Mouse (Mus musculus) limb, embryonic 15.5 days (tissue): ENCODE results near the gene Fut2. TPM values are rescaled to one million over a fixed set of nuclear protein-coding genes. Genes with fewer than 3 reads are reported as not detected.

Source experiments
- ATAC-seq: fragments of 200-750 bp; cut with Nextera tagmentation; 2 replicates; pipeline ENCODE4 v1.8.0; 2017; ENCODE audit warnings: low read depth, moderate TSS enrichment; ENCODE audit not compliant: insufficient number of reproducible peaks, low FRiP score, low TSS enrichment
- H3K27ac ChIP-seq: fragments of 300-500 bp; sonication (generic); 2 replicates; pipeline ENCODE4 v1.5.1; 2015; ENCODE audit warnings: moderate library complexity, mild to moderate bottlenecking, inconsistent platforms
- H3K27me3 ChIP-seq: fragments of 300-500 bp; sonication (generic); 2 replicates; pipeline ENCODE4 v1.6.1; 2015; ENCODE audit warnings: inconsistent platforms
- H3K36me3 ChIP-seq: fragments of 300-500 bp; sonication (generic); 2 replicates; pipeline ENCODE4 v1.6.1; 2015; ENCODE audit warnings: inconsistent platforms
- H3K4me1 ChIP-seq: fragments of 300-500 bp; sonication (generic); 2 replicates; pipeline ENCODE4 v1.6.1; 2015; ENCODE audit warnings: inconsistent platforms
- H3K4me2 ChIP-seq: fragments of 300-500 bp; sonication (generic); 2 replicates; pipeline ENCODE4 v1.6.1; 2015; ENCODE audit warnings: mild to moderate bottlenecking, inconsistent platforms
- H3K4me3 ChIP-seq: fragments of 300-500 bp; sonication (generic); 2 replicates; pipeline ENCODE4 v1.5.1; 2015; ENCODE audit warnings: mild to moderate bottlenecking, inconsistent platforms
- H3K9ac ChIP-seq: fragments of 300-500 bp; sonication (generic); 2 replicates; pipeline ENCODE4 v1.6.1; 2015; ENCODE audit warnings: inconsistent platforms
- H3K9me3 ChIP-seq: fragments of 300-500 bp; sonication (generic); 2 replicates; pipeline ENCODE4 v1.6.1; 2016; ENCODE audit warnings: inconsistent platforms
- WGBS: fragments of 180-500 bp; shearing (Covaris S2); methylation state at CpG from one replicate; pipeline ENCODE4 v1.1.7; 2015; 5-methylcytosine and 5-hydroxymethylcytosine counted together
- polyA plus RNA-seq: library from polyadenylated mRNA; unstranded; fragments of >200 nt; fragmentation: Nextera tagmentation; extraction: Ambion mirVana; gene quantifications from 2 replicates; pipeline ENCODE4 v1.2.1, GENCODE M21; 2015

Gene Fut2
- polyA plus RNA-seq, 1 experiment from 2014 or later = 8.0 TPM

GRCm38 (mm10) chr7:45701072-45701471 lies 34.9 kb upstream of the Fut2 start:
- 24% methylated on average over 11 of the region's 11 CpGs for WGBS
- peak overlapping the region; percentile 14; the same call in 1 of the 2 replicates for H3K9ac ChIP-seq
- H3K36me3 ChIP-seq = no peaks in the 10 kb centered on the region
- peaks cover 41% of the 10 kb centered on the region for H3K4me1 ChIP-seq
- H3K27ac ChIP-seq = peak overlapping the region; percentile 70
- peak overlapping the region; percentile 92 for H3K4me2 ChIP-seq
- no peak for ATAC-seq
- H3K4me3 ChIP-seq = peak overlapping the region; percentile 47
- H3K27me3 ChIP-seq = peaks cover 24% of the 10 kb centered on the region
- no peaks in the 10 kb centered on the region for H3K9me3 ChIP-seq

GRCm38 (mm10) chr7:45700301-45701015 lies 34.3 kb upstream of the Fut2 start:
- peaks cover 35% of the 10 kb centered on the region for H3K4me1 ChIP-seq
- peaks cover 24% of the 10 kb centered on the region for H3K27me3 ChIP-seq
- peak overlapping the region; percentile 47 for H3K4me3 ChIP-seq
- no peak for ATAC-seq
- 1% methylated on average over 20 of the region's 20 CpGs for WGBS
- H3K36me3 ChIP-seq = no peaks in the 10 kb centered on the region
- no peaks in the 10 kb centered on the region for H3K9me3 ChIP-seq
- no peak overlapping the region; the same call in 1 of the 2 replicates for H3K27ac ChIP-seq
- peak overlapping the region; percentile 54 for H3K9ac ChIP-seq
- peak overlapping the region; percentile 92 for H3K4me2 ChIP-seq

GRCm38 (mm10) chr7:45699523-45700141 lies 33.4 kb upstream of the Fut2 start, which contains the start of gene Car11:
Gene Car11, plus strand, starts transcription at chr7:45699843.
- peak within 1 kb of the TSS; percentile 54 for H3K9ac ChIP-seq
- ATAC-seq = no peak
- 1% methylated on average over 36 of the region's 36 CpGs for WGBS
- no peaks in the 10 kb centered on the region for H3K9me3 ChIP-seq
- H3K27me3 ChIP-seq = peaks cover 24% of the 10 kb centered on the region
- no peak within 1 kb of the TSS for H3K27ac ChIP-seq
- peak within 1 kb of the TSS; percentile 47 for H3K4me3 ChIP-seq
- peaks cover 35% of the 10 kb centered on the region for H3K4me1 ChIP-seq
- H3K36me3 ChIP-seq = no peaks in the 10 kb centered on the region
- H3K4me2 ChIP-seq = peak within 1 kb of the TSS; percentile 92

GRCm38 (mm10) chr7:45697894-45698293 lies 31.7 kb upstream of the Fut2 start:
- ATAC-seq = no peak
- WGBS = 70% methylated on average over 7 of the region's 7 CpGs
- H3K27ac ChIP-seq = no peak overlapping the region
- peaks cover 25% of the 10 kb centered on the region for H3K4me1 ChIP-seq
- H3K27me3 ChIP-seq = peaks cover 24% of the 10 kb centered on the region
- no peak overlapping the region for H3K4me3 ChIP-seq
- no peak overlapping the region for H3K4me2 ChIP-seq
- H3K36me3 ChIP-seq = no peaks in the 10 kb centered on the region
- no peak overlapping the region for H3K9ac ChIP-seq
- no peaks in the 10 kb centered on the region for H3K9me3 ChIP-seq

GRCm38 (mm10) chr7:45695098-45695497 lies 28.9 kb upstream of the Fut2 start:
- Histone ChIP-seq H3K9me3 (no peaks in the 10 kb centered on the region), H3K9ac (no peak overlapping the region), H3K27ac (peak overlapping the region; percentile 38; the same call in 1 of the 2 replicates), H3K4me2 (no peak overlapping the region), H3K27me3 (peaks cover 18% of the 10 kb centered on the region), H3K4me3 (no peak overlapping the region), H3K4me1 (peaks cover 11% of the 10 kb centered on the region), H3K36me3 (no peaks in the 10 kb centered on the region)
- WGBS = 6% methylated on average over 6 of the region's 6 CpGs
- ATAC-seq = no peak

- H3K9me3 ChIP-seq = no peaks in the 10 kb centered on the region
- peak within 1 kb of the TSS; percentile 38; the same call in 1 of the 2 replicates for H3K27ac ChIP-seq
- no peaks in the 10 kb centered on the region for H3K36me3 ChIP-seq
- no peak within 1 kb of the TSS for H3K4me2 ChIP-seq
- ATAC-seq = no peak; the same call in 1 of the 2 replicates
- H3K27me3 ChIP-seq = peaks cover 7% of the 10 kb centered on the region
- H3K4me3 ChIP-seq = no peak within 1 kb of the TSS
- no peak within 1 kb of the TSS for H3K9ac ChIP-seq
- 91% methylated on average over 50 of the region's 50 CpGs for WGBS
- H3K4me1 ChIP-seq = peaks cover 2% of the 10 kb centered on the region; the same call in 1 of the 2 replicates
These were observed 27.9 kb upstream of the Fut2 start, which contains the start of gene Sec1 for GRCm38 (mm10) chr7:45693921-45694591. Gene Sec1, minus strand, starts transcription at chr7:45694402.

- H3K27ac ChIP-seq = no peak overlapping the region
- no peak overlapping the region for H3K4me2 ChIP-seq
- no peaks in the 10 kb centered on the region for H3K27me3 ChIP-seq
- H3K4me3 ChIP-seq = no peak overlapping the region
- no peak overlapping the region for H3K9ac ChIP-seq
- H3K4me1 ChIP-seq = peaks cover 2% of the 10 kb centered on the region; the same call in 1 of the 2 replicates
- H3K36me3 ChIP-seq = no peaks in the 10 kb centered on the region
- 81% methylated on average over 2 of the region's 2 CpGs for WGBS
- no peaks in the 10 kb centered on the region for H3K9me3 ChIP-seq
- no peak for ATAC-seq
These were observed 26.2 kb upstream of the Fut2 start for GRCm38 (mm10) chr7:45692364-45692763.

GRCm38 (mm10) chr7:45689800-45690199 lies 23.6 kb upstream of the Fut2 start:
- Histone ChIP-seq H3K9me3 (no peaks in the 10 kb centered on the region), H3K4me3 (no peak overlapping the region), H3K27me3 (no peaks in the 10 kb centered on the region), H3K36me3 (no peaks in the 10 kb centered on the region), H3K9ac (no peak overlapping the region), H3K4me2 (no peak overlapping the region), H3K27ac (no peak overlapping the region), H3K4me1 (peaks cover 19% of the 10 kb centered on the region)
- 78% methylated on average over 11 of the region's 11 CpGs for WGBS
- no peak for ATAC-seq

- H3K9me3 ChIP-seq = no peaks in the 10 kb centered on the region
These were observed 22.9 kb upstream of the Fut2 start for GRCm38 (mm10) chr7:45689099-45689498.

GRCm38 (mm10) chr7:45686841-45687240 lies 20.6 kb upstream of the Fut2 start:
- Histone ChIP-seq H3K9me3 (no peaks in the 10 kb centered on the region), H3K27me3 (no peaks in the 10 kb centered on the region), H3K4me3 (no peak overlapping the region), H3K9ac (no peak overlapping the region), H3K36me3 (no peaks in the 10 kb centered on the region), H3K4me2 (no peak overlapping the region), H3K27ac (no peak overlapping the region), H3K4me1 (peaks cover 26% of the 10 kb centered on the region)
- ATAC-seq = no peak
- 74% methylated on average over 3 of the region's 3 CpGs for WGBS

More at GRCm38 (mm10) chr7:45689099-45689498, 22.9 kb upstream of the Fut2 start:
- H3K27me3 ChIP-seq = no peaks in the 10 kb centered on the region
- no peak overlapping the region for H3K4me2 ChIP-seq
- WGBS = 55% methylated on average over 6 of the region's 6 CpGs
- H3K9ac ChIP-seq = no peak overlapping the region
- no peaks in the 10 kb centered on the region for H3K36me3 ChIP-seq
- H3K4me1 ChIP-seq = peaks cover 21% of the 10 kb centered on the region
- ATAC-seq = no peak
- no peak overlapping the region for H3K4me3 ChIP-seq
- no peak overlapping the region for H3K27ac ChIP-seq

GRCm38 (mm10) chr7:45685811-45686210 lies 19.6 kb upstream of the Fut2 start:
- no peak overlapping the region for H3K4me3 ChIP-seq

More at GRCm38 (mm10) chr7:45685811-45686210, 19.6 kb upstream of the Fut2 start:
- Histone ChIP-seq H3K9me3 (no peaks in the 10 kb centered on the region), H3K9ac (no peak overlapping the region), H3K27me3 (no peaks in the 10 kb centered on the region), H3K4me1 (peaks cover 26% of the 10 kb centered on the region), H3K4me2 (no peak overlapping the region), H3K27ac (no peak overlapping the region), H3K36me3 (no peaks in the 10 kb centered on the region)
- WGBS = 30% methylated on average over 10 of the region's 10 CpGs
- ATAC-seq = no peak
